Mouse (Mus musculus): ENCODE data around the gene Lhfp.

- TF ChIP-seq CTCF (IDR thresholded peaks at IDR 0.05; ENCODE audit: low read depth) = peak; percentile 30
- no peak for TF ChIP-seq EP300 (optimal IDR thresholded peaks at IDR 0.05)
These were observed 204.4 kb downstream of the Lhfp start for GRCm38 (mm10) chr3:53245571-53246208.
